Mouse (Mus musculus) skeletal muscle tissue, postnatal 0 days (tissue): ENCODE data around the gene Olfr298. TPM values are rescaled to one million over a fixed set of nuclear protein-coding genes. Genes with fewer than 3 reads are reported as not detected.

ENCODE experiments used
- polyA plus RNA-seq: library from polyadenylated mRNA; unstranded; fragments of >200 nt; fragmentation: Nextera tagmentation; extraction: Ambion mirVana; gene quantifications from 2 replicates; pipeline ENCODE4 v1.2.1, GENCODE M21; 2015

Gene Olfr298
- not detected in 2 replicates for polyA plus RNA-seq

DNA sequence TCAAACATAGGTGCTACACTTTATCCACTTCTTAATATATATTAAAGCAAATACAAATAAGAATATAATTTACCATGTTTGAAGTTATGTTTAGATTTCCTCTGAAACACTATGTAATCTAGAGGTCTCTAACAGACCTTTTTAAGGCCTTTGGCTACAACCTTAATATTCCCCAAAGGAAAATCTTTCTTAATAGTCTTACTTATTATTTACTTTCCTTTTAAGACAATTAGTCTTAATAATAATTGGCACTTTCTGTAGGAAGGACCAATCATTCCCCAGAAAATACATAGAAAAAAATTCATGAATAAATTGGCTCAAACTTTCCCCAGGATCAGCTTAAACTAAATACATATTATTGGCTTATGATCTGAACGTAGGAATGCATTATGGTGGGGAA lies at the start of gene Olfr298:
Olfr298 (minus strand) TSS at position 101 of the 400 bp plus-strand sequence.

DNA sequence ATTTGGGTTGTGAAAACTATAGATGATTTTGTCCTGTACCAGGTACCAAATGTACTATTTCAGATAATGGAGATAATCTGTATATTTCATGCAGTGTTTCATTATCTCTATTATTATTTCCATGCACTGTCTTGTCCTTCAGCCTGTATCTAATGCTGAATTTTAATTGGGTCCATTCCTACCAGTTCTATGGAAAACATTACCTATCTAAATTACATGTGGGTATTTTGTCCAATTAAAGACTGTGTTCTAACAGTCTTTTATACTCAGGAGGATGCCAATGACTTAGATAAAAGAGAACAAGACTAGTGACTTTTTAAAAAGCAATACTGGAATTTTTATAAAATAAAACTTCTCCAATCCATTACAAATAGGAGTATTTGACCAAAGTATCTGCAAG lies 27.4 kb upstream of the Olfr298 start, which contains the start of gene Olfr297:
Olfr297 (plus strand) TSS at position 301 of the 400 bp plus-strand sequence.

DNA sequence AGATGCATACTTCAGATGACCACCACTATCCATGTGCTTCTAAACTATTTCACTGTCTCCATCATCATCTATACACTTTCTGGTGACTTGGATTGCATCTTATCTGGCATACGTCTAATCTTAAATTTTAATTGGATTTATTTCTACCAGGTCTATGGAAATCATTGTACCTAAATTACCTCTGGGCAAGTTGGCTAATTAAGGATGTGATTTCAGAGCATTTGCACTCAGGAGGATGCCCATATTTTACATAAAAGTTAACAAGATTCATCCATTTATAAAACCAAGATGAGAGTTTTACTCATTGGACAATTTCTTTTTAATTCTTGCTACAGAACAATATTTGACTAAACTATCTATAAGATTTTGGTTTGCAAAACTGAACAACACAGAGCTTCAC lies 32.7 kb downstream of the Olfr298 start, which contains the start of gene Olfr299:
Olfr299 (plus strand) TSS at position 301 of the 400 bp plus-strand sequence.

Other genes with a start within 250 kb of the Olfr298 start
- not detected in 2 replicates for gene Vmn2r76, start 246.2 kb downstream of the Olfr298 start, polyA plus RNA-seq
- not detected in 2 replicates for gene Olfr310, start 215.3 kb downstream of the Olfr298 start, polyA plus RNA-seq
- not detected in 2 replicates for gene Olfr309, start 178.8 kb downstream of the Olfr298 start, polyA plus RNA-seq
- not detected in 2 replicates for gene Olfr308, start 166.9 kb downstream of the Olfr298 start, polyA plus RNA-seq
- not detected in 2 replicates for gene Olfr307, start 154.9 kb downstream of the Olfr298 start, polyA plus RNA-seq
- not detected in 2 replicates for gene Olfr305, start 125.6 kb downstream of the Olfr298 start, polyA plus RNA-seq
- gene Olfr304, start 105.8 kb downstream of the Olfr298 start, polyA plus RNA-seq, result not detected in 2 replicates
- not detected in 2 replicates for gene Olfr303, start 94.7 kb downstream of the Olfr298 start, polyA plus RNA-seq
- not detected in 2 replicates for gene Olfr301, start 88.6 kb downstream of the Olfr298 start, polyA plus RNA-seq
- not detected in 2 replicates for gene Olfr299, start 32.6 kb downstream of the Olfr298 start, polyA plus RNA-seq
- gene Olfr297, start 27.5 kb upstream of the Olfr298 start, polyA plus RNA-seq, result not detected in 2 replicates
- not detected in 2 replicates for gene Olfr295, start 91.4 kb upstream of the Olfr298 start, polyA plus RNA-seq
- not detected in 2 replicates for gene Olfr294, start 124.2 kb upstream of the Olfr298 start, polyA plus RNA-seq
- not detected in 2 replicates for gene Olfr293, start 156.6 kb upstream of the Olfr298 start, polyA plus RNA-seq
- not detected in 2 replicates for gene Olfr292, start 195.8 kb upstream of the Olfr298 start, polyA plus RNA-seq